Mouse (Mus musculus): ENCODE measurements at regions not wholly inside any gene's neighbourhood (a gene's known extent, or its start where the extent isn't known, plus 50 kb on each side); places are given as distances from the start of the nearest gene placed in this dataset.

DNA sequence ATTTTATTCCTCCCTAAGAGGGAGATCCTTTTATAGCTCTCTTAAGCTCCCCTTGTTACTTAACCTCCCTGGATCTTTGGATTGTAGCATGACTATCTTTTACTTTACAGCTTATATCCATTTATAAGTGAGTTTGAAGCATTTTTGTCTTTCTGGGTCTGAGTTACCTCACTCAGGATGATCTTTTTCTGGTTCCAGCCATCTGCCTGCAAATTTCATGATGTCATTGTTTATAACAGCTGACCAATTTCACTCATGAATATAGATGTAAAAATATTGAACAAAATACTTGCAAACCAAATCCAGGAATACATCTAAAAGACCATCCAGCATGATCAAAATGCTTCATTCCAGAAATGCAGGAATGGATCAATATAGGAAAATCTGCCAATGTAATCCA is 631.3 kb upstream of the Agtr1b start:
- no peaks in the 10 kb centered on the region for H3K79me2 ChIP-seq (ENCODE audit: control insufficient read depth, insufficient read depth, low read length, poor library complexity)
- no peaks in the 10 kb centered on the region for H3K4me1 ChIP-seq (ENCODE audit: control insufficient read depth in 1 of 2, insufficient read depth in 2 of 2, low read length in 2 of 2)
- TF ChIP-seq MAX (IDR thresholded peaks at IDR 0.05; ENCODE audit: low read length) (no peak), JUND (IDR thresholded peaks at IDR 0.05; ENCODE audit: low read depth, low read length) (no peak)
- H3K36me3 ChIP-seq (ENCODE audit: control insufficient read depth in 1 of 2, insufficient read depth in 2 of 2, low read length in 2 of 2): no peaks in the 10 kb centered on the region
- H3K27ac ChIP-seq (ENCODE audit: control insufficient read depth, low read depth, low read length): no peak overlapping the region
- no peaks in the 10 kb centered on the region for H3K9me3 ChIP-seq (replicated peaks; ENCODE audit: insufficient read depth, low read length)
- DNase-seq (ENCODE audit: low read depth, low spot score): no peak
- no peaks in the 10 kb centered on the region for H3K27me3 ChIP-seq (ENCODE audit: control insufficient read depth in 1 of 2, insufficient read depth in 2 of 2, low read length in 2 of 2)
- no peak overlapping the region for H3K9ac ChIP-seq (ENCODE audit: control insufficient read depth, low read depth, low read length, poor library complexity, severe bottlenecking)
- no peak overlapping the region for H3K4me3 ChIP-seq (ENCODE audit: control insufficient read depth in 1 of 2, insufficient read depth in 1 of 2, low read depth in 2 of 2, low read length in 2 of 2)

DNA sequence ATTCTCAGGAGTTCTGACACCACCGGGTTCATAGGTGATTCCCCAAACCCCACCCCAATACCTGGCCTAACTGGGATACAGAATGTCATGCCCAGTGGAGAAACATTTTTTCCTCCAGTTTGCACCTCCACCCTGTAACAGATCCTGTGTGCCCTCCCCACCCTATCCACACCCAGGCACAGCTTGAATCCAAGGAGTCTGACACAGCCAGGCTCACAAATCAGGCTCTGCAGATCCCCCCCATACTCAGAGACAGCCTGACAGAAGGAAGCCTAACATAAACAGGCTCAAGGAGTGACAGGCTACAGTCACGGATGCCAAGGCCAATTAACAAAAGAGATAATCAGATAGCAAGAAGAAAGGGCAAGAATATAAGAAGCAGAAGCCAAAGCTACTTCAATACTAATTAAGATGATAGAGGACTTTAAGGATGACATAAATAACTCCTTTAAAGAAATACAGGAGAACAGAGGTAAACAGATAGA is 622.6 kb upstream of the Agtr1b start:
- Histone ChIP-seq H3K9me3 (replicated peaks; ENCODE audit: insufficient read depth, low read length) (no peaks in the 10 kb centered on the region), H3K79me2 (ENCODE audit: control insufficient read depth, insufficient read depth, low read length, poor library complexity) (no peaks in the 10 kb centered on the region), H3K4me1 (ENCODE audit: control insufficient read depth in 1 of 2, insufficient read depth in 2 of 2, low read length in 2 of 2) (no peaks in the 10 kb centered on the region), H3K4me3 (ENCODE audit: control insufficient read depth in 1 of 2, insufficient read depth in 1 of 2, low read depth in 2 of 2, low read length in 2 of 2) (no peak overlapping the region), H3K27ac (ENCODE audit: control insufficient read depth, low read depth, low read length) (no peak overlapping the region), H3K9ac (ENCODE audit: control insufficient read depth, low read depth, low read length, poor library complexity, severe bottlenecking) (no peak overlapping the region), H3K27me3 (ENCODE audit: control insufficient read depth in 1 of 2, insufficient read depth in 2 of 2, low read length in 2 of 2) (no peaks in the 10 kb centered on the region), H3K36me3 (ENCODE audit: control insufficient read depth in 1 of 2, insufficient read depth in 2 of 2, low read length in 2 of 2) (no peaks in the 10 kb centered on the region; a peak in 1 of 4 replicates)
- no peak for TF ChIP-seq MAZ (IDR thresholded peaks at IDR 0.05; ENCODE audit: low read depth, low read length)
- TF ChIP-seq ZMIZ1 (IDR thresholded peaks at IDR 0.05; ENCODE audit: low read depth, low read length): no peak
- no peak for TF ChIP-seq ZNF384 (IDR thresholded peaks at IDR 0.05; ENCODE audit: low read depth, low read length)
- no peak for TF ChIP-seq CTCF (IDR thresholded peaks at IDR 0.05 in 2 of 3, conservative IDR thresholded peaks at IDR 0.05 in 1 of 3; ENCODE audit: control insufficient read depth in 1 of 3, insufficient read depth in 1 of 3, low read depth in 2 of 3, low read length in 3 of 3, poor library complexity in 1 of 3, severe bottlenecking in 1 of 3)
- TF ChIP-seq RAD21 (IDR thresholded peaks at IDR 0.05; ENCODE audit: low read depth, low read length): no peak
- no peak for DNase-seq (ENCODE audit: low read depth, low spot score)

DNA sequence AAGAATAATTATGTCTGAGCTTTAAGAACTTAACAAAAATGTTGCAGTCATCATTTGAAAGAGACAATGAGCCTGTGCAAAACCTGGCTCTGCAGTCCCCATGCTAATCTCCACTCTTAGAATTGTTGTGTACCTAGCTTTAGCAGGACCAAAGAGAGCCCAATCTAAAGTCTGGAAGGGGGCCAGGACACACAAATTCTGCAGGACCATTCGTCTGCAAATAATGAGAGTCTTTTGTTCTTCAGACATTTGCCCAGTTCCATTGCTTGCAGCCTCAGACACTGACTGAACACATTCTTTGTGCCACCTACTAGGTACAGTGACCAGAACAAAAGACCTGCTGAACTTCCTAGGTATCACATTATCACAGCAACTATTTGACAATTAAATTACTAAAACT is 620.0 kb upstream of the Agtr1b start:
- TF ChIP-seq ZC3H11A (IDR thresholded peaks at IDR 0.05; ENCODE audit: low read depth, low read length): no peak
- DNase-seq (ENCODE audit: low read depth, low spot score): no peak
- Histone ChIP-seq H3K27ac (ENCODE audit: control insufficient read depth, low read depth, low read length) (no peak overlapping the region), H3K4me1 (ENCODE audit: control insufficient read depth in 1 of 2, insufficient read depth in 2 of 2, low read length in 2 of 2) (no peaks in the 10 kb centered on the region), H3K9ac (ENCODE audit: control insufficient read depth, low read depth, low read length, poor library complexity, severe bottlenecking) (no peak overlapping the region), H3K79me2 (ENCODE audit: control insufficient read depth, insufficient read depth, low read length, poor library complexity) (no peaks in the 10 kb centered on the region), H3K27me3 (ENCODE audit: control insufficient read depth in 1 of 2, insufficient read depth in 2 of 2, low read length in 2 of 2) (no peaks in the 10 kb centered on the region), H3K9me3 (replicated peaks; ENCODE audit: insufficient read depth, low read length) (no peaks in the 10 kb centered on the region), H3K4me3 (ENCODE audit: control insufficient read depth in 1 of 2, insufficient read depth in 1 of 2, low read depth in 2 of 2, low read length in 2 of 2) (no peak overlapping the region), H3K36me3 (ENCODE audit: control insufficient read depth in 1 of 2, insufficient read depth in 2 of 2, low read length in 2 of 2) (no peaks in the 10 kb centered on the region; a peak in 1 of 4 replicates)

DNA sequence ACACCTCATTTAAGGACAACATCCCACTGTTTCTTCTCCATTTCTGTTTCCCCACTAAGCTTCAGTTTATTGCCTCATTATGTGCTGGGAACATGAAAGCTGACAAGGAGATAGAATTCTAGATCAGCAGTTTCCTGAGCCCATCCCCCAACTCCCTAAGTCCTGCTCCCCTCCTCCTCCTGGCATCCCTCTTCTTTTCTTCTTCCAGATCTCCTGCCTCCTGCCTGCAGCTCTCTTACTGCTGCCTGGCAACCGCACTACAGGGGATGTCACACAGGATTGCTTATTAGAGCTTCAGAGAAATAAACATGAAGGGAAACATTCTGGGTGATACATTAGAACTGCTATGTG is 619.4 kb upstream of the Agtr1b start:
- Histone ChIP-seq H3K9me3 (replicated peaks; ENCODE audit: insufficient read depth, low read length) (no peaks in the 10 kb centered on the region), H3K27ac (ENCODE audit: control insufficient read depth, low read depth, low read length) (no peak overlapping the region), H3K4me3 (ENCODE audit: control insufficient read depth in 1 of 2, insufficient read depth in 1 of 2, low read depth in 2 of 2, low read length in 2 of 2) (no peak overlapping the region), H3K9ac (ENCODE audit: control insufficient read depth, low read depth, low read length, poor library complexity, severe bottlenecking) (no peak overlapping the region), H3K4me1 (ENCODE audit: control insufficient read depth in 1 of 2, insufficient read depth in 2 of 2, low read length in 2 of 2) (no peaks in the 10 kb centered on the region), H3K36me3 (ENCODE audit: control insufficient read depth in 1 of 2, insufficient read depth in 2 of 2, low read length in 2 of 2) (no peaks in the 10 kb centered on the region; a peak in 1 of 4 replicates), H3K79me2 (ENCODE audit: control insufficient read depth, insufficient read depth, low read length, poor library complexity) (no peaks in the 10 kb centered on the region), H3K27me3 (ENCODE audit: control insufficient read depth in 1 of 2, insufficient read depth in 2 of 2, low read length in 2 of 2) (no peaks in the 10 kb centered on the region)
- DNase-seq (ENCODE audit: low read depth, low spot score): no peak
- TF ChIP-seq MAX (IDR thresholded peaks at IDR 0.05; ENCODE audit: low read length): no peak
- no peak for TF ChIP-seq CTCF (IDR thresholded peaks at IDR 0.05 in 2 of 3, conservative IDR thresholded peaks at IDR 0.05 in 1 of 3; ENCODE audit: control insufficient read depth in 1 of 3, insufficient read depth in 1 of 3, low read depth in 2 of 3, low read length in 3 of 3, poor library complexity in 1 of 3, severe bottlenecking in 1 of 3)
- no peak for TF ChIP-seq USF1 (IDR thresholded peaks at IDR 0.05; ENCODE audit: low read depth, low read length)
- TF ChIP-seq BHLHE40 (IDR thresholded peaks at IDR 0.05; ENCODE audit: borderline replicate concordance, low read depth, low read length): no peak
- no peak for TF ChIP-seq RCOR1 (IDR thresholded peaks at IDR 0.05; ENCODE audit: low read depth, low read length)
- TF ChIP-seq CHD1 (IDR thresholded peaks at IDR 0.05; ENCODE audit: low read depth, low read length): no peak
- no peak for TF ChIP-seq ZC3H11A (IDR thresholded peaks at IDR 0.05; ENCODE audit: low read depth, low read length)
- TF ChIP-seq NELFE (IDR thresholded peaks at IDR 0.05; ENCODE audit: low read depth, low read length): no peak
- TF ChIP-seq GATA1 (IDR thresholded peaks at IDR 0.05; ENCODE audit: low read depth, low read length): no peak
- no peak for TF ChIP-seq MYB (IDR thresholded peaks at IDR 0.05; ENCODE audit: low read depth, low read length)
- TF ChIP-seq MAZ (IDR thresholded peaks at IDR 0.05; ENCODE audit: low read depth, low read length): no peak
- no peak for TF ChIP-seq ZNF384 (IDR thresholded peaks at IDR 0.05; ENCODE audit: low read depth, low read length)
- no peak for TF ChIP-seq SIN3A (IDR thresholded peaks at IDR 0.05; ENCODE audit: low read length)
- TF ChIP-seq MYC (IDR thresholded peaks at IDR 0.05; ENCODE audit: low read depth, low read length): no peak
- no peak for TF ChIP-seq ELF1 (IDR thresholded peaks at IDR 0.05; ENCODE audit: low read depth, low read length)
- no peak for TF ChIP-seq USF2 (IDR thresholded peaks at IDR 0.05; ENCODE audit: borderline replicate concordance in 1 of 2, insufficient read depth in 1 of 2, low read depth in 1 of 2, low read length in 2 of 2)
- TF ChIP-seq MEF2A (IDR thresholded peaks at IDR 0.05; ENCODE audit: extremely low read depth, insufficient replicate concordance, low read depth, low read length, poor library complexity, severe bottlenecking): no peak
